Mouse (Mus musculus) T-helper 17 cell (primary cell): ENCODE measurements around the gene Zdhhc17.

Experiments
- in situ Hi-C, 2 experiments: fragments of 300-600 bp; cut with MboI, MseI; formaldehyde crosslinking; loops; 1 replicate in 1 of 2; 2 replicates in 1 of 2; pipeline ENCODE4 v1.15.1; 2025; ENCODE audit warnings: high pct_unique_total_duplicates in 2 of 2

The Zdhhc17 gene

DNA sequence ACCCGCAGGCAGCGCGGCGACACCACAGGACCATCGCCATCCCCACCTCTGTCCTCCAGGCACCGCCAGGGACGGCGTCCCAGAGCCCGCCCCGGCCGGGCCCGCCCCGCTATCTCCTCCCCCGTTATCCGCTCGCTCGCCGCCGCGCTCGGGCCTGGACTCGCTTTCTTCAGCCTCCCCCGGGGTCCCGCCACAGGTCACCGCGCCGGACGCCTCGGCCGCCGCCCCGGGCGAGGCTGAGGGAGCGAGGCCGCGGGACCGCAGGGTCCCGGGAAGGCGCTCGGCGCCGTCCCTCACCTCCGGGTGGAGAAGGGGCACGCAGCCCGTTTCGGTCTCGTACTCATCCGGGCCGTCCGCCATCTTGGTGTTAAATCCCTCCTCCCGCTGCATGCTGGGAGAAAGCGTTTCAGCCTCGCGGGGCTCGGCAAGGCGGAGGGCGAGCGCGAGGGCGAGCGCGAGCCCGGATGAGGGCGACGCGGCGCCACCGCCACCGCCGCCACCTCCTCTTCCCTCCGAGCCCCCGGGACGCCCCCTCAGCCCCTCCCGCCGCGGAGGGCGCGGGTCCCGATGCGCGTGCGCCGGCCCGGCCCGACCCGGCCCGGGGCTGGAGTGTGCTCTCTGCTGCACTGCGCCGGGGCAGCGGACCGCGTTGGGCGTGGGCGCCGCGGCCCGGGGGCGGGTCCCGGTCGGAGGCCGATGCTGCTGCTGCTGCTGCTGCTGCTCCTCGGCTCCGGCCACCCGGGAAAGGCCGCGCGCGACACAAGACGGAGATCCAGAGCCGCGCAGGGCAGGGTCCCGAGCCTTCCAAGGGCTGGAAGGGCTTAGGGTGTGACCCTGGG is at the start of gene Zdhhc17:
TSS of gene Zdhhc17 (minus strand) at position 500 of the 839 bp plus-strand sequence.
- in situ Hi-C loops = no loop called here

DNA sequence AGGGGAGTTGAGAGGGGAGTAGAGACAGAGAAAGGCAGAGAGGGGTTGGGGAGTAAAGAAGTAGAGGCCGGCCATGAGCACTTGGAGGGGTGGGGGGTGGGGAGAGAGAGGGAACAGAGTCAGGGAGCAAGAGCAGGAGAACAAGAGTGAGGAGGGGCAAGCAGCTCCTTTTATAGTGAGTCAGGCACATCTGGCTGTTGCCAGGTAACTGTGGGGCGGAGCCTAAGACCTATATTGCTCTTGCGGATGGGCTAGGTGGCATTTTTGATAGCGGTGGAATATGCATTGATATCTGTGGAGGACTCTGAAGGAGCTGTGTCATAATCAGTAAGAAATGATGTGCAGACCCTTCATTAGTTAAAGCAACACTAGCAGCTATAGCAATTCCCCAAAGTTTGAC is 45.8 kb upstream of the Zdhhc17 start:
- in situ Hi-C loops = loop anchor here in 1 of 2 experiments (25.0 kb wide), 1 partner anchor 1293 kb away; no protein-coding TSS in a partner anchor

DNA sequence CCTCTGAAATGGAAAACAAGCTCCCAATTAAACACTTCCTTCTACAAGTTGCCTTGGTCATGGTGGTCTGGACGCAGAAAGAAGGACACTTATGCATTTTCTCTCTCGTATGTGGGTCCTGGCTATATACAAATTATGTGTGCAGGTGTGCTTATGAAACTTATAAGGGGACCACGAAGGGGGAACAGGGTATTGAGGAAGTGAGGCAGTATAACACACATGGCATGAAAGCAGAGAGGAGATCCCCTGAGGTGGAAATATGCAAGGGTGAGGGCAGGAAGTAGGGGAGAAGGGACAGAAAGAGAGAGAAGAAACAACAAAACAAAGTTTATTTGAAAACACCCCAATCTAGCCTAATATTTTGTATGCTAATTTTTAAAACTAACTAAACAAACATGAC is 41.7 kb upstream of the Zdhhc17 start:
- in situ Hi-C loops = loop anchor here in 1 of 2 experiments (25.0 kb wide), 1 partner anchor 1289 kb away; no protein-coding TSS in a partner anchor

DNA sequence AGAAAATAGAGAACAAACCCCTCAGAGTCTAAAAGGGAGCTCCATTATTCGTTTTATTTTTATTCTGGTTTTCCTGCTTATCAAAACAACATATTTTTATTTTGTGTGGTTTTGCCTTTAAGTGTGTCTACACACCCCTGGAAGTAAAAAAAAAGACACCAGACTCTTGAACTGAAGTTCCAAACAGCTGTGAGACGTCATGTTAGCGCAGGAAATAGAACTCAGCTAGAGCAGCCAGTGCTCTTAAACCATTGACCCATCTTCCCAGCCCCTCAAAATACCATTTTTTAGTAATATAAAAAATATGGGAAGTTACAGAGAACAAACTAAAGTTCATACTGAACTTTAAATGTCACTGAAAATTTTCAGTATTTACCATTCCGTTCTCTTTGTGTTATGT is 40.6 kb upstream of the Zdhhc17 start:
- in situ Hi-C loops = loop anchor here in 1 of 2 experiments (25.0 kb wide), 1 partner anchor 1288 kb away; no protein-coding TSS in a partner anchor

DNA sequence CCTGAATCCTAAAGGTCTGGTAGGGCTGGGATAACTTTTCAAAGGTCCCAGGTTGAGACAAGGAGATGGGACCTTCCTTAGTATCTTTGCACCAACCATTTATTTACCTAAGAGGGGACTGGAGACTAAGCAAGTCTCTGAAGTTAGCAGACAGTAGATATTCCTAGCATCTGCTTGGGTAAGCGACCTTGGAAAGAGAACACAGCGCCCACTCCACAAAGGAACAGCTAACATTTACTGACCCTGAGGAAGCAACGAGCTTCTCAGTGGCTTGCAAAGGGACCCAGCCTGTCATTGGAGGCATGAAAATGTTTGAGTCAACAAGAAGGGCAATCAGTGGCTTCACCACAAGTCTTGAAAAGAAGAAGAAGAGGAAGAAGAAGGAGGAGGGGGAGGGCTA is 40.1 kb upstream of the Zdhhc17 start:
- in situ Hi-C loops = loop anchor here in 1 of 2 experiments (25.0 kb wide), 1 partner anchor 1288 kb away; no protein-coding TSS in a partner anchor

DNA sequence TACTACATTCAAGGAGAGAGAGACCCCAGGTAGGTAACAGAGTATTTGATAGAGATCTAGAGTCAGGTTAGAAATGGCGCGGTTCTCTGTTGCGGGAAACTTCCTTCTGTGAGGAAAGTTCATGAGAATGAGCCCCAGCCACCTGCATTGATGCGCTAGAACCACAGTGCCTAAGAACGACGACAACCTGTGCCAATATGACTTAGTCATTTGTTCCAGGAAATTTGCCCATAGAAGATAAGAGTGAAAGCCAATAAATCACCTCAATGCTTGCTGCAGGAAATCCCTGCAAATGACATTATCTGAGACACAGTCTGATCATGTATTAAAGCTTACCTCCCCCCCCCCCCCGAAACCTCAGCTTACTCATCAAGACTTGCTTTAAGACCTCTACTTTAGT is 38.0 kb upstream of the Zdhhc17 start:
- in situ Hi-C loops = no loop called here

DNA sequence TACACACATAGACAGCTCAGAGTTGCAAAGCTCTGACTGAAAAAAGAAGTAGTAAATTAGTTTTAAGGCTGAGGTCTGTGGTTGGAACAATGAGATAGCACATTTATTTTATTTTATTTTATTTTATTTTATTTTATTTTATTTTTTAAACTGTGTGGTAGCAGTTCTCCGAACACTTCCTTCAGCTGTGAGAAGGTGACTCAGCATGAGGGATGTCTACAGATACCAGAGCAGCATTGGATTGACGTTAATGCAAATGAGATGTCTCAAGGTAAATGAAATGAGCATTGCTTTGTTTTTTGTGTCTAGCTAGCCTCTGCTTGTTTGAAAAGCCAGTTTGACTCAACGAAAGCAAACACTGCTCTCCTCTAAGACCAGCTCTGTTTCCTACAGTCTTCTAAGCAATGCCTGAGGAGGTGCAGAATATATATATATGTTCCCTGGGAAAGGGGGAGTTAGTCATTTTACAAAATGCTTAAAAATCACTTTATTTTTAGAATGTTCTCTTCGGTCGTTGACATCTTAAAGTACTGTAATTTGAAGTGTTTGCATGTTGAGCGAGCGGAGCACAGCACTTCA is 30.2 kb upstream of the Zdhhc17 start:
- in situ Hi-C loops = no loop called here

DNA sequence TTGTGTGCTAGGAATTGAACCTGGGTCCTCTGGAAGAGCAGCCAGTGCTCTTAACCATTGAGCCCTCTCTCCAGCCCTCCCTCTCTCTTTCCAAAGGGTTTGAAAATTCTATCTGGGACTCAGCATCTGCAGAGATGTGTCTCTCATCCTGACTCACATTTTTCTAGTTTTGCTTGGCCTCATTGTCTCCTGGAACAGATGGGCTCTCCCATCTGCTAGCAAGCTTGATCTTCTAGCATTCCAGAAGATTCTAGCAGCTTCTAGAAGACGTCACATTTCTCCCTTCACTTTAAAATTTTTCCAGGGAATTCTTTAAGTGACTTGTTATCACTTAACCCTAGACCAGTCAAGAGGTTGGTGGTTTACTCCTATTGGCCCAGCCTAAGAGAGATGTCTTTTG is 26.9 kb upstream of the Zdhhc17 start:
- in situ Hi-C loops = no loop called here

DNA sequence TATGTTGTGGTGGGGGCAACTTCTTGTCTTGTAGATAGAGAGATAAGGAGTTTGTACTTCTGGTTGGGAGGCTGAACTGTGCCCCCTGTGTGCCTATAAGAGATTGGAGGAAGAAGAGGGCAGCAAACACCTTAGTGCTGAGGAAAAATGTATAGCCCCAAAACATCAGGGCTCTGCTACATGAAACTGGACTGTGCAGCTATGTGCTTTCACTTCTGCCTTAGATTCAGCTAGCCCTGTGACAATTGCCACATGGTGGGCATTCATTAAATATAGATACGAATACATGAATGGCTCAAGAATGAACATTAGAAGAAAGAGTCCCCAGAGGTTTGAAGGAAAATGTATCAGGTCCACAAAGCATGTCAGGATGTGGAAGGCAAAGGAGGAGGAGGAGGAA is 25.2 kb upstream of the Zdhhc17 start:
- in situ Hi-C loops = no loop called here

DNA sequence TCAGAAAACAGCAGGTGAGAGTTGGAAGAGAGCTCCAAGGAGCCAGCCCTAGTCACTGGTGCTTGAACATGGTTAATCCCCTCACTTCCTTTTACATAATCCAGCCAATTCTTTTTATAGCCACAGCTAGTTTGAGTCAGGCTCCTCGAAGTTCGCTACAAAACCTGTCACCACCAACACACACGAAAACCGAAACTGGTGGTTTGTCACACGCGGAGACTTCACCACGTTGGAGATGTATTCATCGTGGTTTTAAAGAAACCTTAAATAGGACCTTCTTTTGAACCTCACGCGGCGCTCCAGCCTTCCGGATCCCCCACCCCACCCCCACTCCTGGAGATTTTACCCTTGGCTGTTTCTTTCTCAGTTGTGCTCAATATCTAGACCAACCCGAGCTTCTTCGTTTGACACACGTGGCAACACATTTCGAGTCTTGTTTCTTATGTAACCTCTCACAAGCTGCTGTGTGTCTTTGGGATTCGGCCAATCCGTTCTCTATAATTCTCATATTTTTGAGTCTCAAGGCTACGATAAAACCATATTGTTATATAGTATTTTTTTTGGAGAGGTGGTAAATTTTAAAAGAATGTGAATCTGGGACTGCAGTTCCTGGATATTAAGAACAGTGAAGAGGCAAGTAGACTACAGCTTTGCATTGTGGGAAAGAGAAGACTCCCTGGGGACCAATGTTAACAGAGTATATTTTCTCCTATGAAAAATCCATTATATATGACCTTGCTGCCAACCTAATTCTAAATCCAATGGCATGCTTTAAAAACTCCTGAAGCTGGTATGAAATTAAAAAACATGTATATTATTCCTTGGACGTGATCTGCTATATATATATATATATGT is 21.8 kb upstream of the Zdhhc17 start:
- in situ Hi-C loops = no loop called here

DNA sequence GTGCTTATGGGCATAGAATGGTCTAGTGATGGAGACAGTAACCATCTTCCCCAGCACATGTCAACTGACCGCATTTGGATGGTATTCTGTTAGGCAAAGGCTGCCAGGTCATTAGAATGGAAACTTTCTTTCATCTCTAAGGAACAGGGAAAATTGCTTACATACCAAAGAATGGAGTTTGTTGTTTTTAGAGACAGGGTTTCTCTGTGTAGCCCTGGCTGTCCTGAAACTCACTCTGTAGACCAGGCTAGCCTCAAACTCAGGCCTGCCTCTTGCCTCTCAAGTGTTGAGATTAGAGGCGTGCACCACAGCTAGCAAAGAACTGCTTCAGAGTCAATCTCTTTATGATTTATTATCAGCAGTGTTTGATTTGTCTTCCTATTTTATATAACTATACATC is 20.9 kb upstream of the Zdhhc17 start:
- in situ Hi-C loops = no loop called here

DNA sequence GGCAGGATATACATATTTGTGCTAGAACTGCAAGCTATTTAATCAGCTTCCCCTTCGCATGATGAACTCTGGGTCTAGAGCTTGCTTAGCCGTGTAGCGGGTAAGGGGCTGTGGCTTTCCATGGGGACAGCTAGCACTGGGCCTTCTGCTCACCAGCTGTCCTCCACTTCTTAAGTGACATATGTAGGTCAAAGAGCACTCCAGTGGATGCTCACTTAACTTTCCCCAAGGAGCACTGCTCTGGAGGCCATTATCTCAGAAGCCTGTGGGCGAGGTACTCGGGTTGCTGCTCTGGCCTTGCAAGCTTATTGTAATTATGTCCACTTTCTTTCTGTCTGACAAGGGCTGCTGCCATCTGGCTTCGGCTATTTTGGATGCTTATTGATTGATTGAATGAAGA is 16.2 kb upstream of the Zdhhc17 start:
- in situ Hi-C loops = no loop called here

DNA sequence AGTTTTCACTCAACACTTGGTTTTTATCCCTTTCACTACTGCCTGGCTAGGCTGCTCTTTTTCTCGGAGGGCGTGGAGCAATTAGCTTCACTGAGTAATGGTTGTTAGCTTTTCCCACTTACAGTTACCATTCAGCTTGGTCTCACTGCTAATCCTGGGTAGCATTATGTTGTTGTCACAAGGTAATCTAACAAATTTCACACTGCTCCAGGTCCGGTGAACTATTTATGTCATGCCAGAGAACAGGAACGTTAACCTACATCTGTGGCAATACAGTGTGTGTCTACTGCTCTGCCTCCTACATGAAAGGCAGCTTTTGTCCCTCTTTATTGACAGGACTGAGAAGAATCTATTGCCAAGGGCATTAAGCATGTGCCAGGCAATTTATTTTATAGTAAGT is 14.8 kb upstream of the Zdhhc17 start:
- in situ Hi-C loops = no loop called here

DNA sequence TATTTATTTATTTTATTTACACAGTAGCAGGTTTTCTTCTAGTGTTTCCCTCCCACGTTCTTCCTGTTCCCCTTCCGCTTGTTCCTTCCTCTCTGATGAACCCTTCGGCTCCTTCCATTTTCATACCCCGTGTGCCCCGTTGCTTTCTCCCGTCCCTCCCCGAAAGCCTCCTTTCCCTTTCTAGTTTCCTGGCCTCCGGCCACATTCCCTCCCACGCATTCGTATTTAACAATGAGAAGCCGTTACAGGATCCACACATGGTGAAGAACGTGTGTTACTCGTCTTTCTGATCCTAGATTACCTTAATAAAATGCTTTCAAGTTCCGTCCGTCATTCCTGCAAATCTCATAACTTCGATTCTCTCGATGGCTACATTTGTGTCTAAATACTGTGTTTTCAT is 4.5 kb upstream of the Zdhhc17 start:
- in situ Hi-C loops = no loop called here

DNA sequence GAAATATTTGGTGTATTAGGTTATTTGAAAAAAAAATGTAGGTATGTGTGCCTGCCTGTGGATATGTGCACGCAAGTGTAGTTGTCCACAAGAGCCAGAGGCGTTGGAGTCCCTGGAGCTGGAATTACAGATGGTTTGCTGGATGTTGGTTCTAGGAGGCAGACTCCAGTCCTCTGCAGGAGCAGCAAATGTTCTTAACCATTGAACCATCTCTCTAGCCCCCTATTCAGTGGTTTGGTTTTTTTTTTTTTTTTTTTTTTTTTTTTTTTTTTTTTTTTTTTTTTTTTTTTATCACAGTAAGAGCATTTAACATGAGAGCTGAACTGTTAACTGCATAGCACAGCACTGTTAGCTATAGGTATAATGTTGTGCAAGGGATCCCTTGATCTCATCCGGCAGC is 3.3 kb upstream of the Zdhhc17 start:
- in situ Hi-C loops = no loop called here

DNA sequence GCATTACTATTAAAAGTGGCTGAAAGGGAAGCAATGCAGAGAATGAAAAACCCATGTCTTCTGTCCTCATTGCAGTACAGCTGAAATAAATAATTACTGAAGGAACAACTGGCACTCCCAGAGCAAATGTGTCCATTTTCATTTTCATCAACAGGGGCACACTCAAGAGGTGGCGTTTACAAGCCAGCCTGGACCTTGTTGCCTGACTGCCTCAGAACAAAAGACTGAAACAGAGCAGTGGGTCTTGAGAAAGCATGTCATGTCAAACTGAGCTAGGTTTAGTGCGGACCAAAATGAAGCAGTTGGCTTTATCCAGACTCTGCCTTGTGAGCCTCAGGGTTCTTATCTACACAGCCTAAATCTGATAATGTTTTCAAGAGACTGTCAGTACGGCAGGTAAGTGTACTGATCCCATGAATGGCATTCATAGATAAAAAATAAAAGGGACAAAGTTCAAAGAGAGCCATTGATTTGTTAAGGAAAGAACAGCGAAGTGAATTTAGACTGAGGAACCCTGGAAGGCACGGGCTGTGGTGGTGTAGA is 2.6 kb upstream of the Zdhhc17 start:
- in situ Hi-C loops = no loop called here

DNA sequence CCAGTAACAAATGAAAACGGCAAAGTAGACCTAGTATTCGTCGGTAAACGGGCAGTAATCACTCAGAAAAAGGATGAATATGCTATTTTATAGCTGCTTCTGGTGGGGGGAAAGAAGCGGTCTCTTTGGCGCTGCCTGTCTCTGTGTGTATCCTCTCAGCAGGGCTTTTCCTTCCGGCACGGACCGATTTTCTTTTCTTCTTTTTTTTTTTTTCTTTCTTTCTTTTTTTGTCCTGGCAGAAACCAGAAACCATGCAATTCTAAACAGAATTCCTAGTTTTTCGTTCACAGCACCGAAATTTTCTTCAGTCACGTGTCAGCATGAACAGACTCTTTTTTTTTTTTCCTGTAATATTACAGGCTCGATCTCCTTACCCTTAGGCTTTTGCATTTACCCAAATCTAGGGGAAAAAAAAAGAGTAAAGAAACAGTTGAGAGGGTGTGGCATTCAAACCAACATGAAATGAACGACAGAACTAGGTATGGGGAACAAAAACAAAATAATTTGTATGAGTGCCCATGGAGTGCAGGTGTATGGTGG is 1.4 kb upstream of the Zdhhc17 start:
- in situ Hi-C loops = no loop called here

DNA sequence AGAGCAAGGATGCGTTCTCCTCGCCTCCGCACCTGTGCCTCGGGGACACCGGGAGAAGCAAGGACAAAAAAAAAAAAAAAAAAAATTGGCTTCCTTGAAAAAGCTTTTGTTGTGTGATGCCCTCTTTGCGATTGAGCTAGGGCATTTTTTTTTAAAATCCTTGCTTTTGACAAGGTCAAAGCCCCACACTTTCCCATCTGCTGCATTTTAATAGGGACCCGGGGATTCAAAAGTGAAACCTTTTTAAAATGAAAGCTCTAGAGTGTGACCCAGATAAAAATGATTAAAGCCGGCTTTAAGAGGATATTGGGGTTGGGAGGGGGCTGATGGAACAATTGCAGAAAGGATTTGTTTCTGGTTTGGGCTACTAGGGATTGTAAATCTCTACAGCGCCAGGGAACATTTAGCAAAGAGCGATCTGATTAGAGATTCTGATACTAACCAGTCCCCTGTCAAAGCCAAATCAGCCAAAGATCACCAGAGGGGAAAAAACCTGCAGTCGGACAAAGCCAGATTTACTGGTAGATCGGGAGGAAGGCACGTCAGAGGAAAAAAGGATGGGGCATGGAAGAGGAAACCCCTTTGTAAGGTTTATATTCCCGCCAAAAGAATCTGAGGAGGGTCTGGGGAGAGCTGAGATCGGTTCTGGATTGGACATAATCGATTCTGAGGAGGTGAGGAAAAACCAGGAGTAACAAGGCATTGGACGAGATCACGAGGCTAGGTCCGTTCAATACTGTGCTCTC is 713 bp upstream of the Zdhhc17 start:
- in situ Hi-C loops = no loop called here

DNA sequence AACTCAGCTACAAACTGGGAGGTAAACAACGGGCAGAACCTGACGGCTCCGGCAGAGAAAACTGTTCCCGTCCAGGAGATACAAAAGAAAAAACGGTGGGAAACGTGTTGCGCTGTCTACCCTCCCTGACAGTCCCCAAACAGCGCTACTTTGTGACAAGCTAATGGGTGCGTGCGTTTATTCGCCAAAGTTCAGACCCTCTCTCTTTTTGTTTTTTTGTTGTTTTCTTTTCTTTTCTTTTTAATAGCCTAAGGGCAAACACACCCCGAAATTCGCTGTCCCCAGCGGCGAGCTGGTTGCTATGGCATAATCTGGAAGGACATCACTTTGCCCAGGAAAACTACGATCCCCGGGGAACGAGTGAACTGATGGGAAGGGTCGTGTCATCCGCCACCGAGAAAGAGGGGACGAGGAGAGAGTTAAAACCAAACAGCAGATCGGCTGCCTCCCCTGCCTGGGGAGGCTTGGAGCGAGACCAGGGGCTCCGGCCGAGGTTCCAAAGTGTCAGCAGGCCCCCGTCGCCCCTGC is 763 bp downstream of the Zdhhc17 start:
- in situ Hi-C loops = no loop called here

DNA sequence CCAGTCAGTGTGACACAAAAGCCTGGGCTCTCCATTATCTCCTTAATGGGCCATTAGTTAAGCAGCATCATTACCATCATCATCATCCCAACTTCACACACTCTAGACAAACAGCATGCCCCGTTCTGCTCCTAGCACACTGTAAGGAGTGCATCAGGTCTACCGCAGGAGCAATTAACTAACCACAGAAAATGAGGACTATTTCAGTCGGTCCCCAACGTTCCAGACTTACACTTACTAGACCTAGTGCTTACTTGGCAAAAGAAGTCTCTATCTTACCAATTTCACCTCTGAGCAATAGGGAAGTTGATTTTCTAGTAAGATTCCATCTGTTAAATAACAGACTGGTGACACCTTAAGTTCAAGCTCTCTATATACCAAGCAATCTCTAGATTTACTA is 2.3 kb downstream of the Zdhhc17 start:
- in situ Hi-C loops = no loop called here
